Mouse (Mus musculus) bone marrow, adult 2 months (tissue): ENCODE data around the gene B830017H08Rik. TPM values are rescaled to one million over a fixed set of nuclear protein-coding genes. Genes with fewer than 3 reads are reported as not detected.
A peak's percentile ranks its signal among the peaks of the same experiment; 100 is the strongest.

ENCODE experiments used
- H3K27ac ChIP-seq: fragments of 200-500 bp; 2 replicates; pipeline ENCODE4 v1.5.1; 2012; ENCODE audit warnings: low read depth, mild to moderate bottlenecking, control low read depth, inconsistent platforms, low read length; ENCODE audit not compliant: control insufficient read depth, poor library complexity, insufficient read depth
- H3K4me1 ChIP-seq: fragments of 200-500 bp; 2 replicates; pipeline ENCODE4 v1.6.1; 2011; ENCODE audit warnings: low read length; ENCODE audit not compliant: control insufficient read depth, insufficient read depth
- H3K4me3 ChIP-seq: fragments of 200-500 bp; replicated peaks from 2 replicates; pipeline ENCODE3; 2011; ENCODE audit warnings: mild to moderate bottlenecking, low read depth, low read length, control low read depth; ENCODE audit not compliant: control insufficient read depth
- CTCF ChIP-seq: fragments of 200-500 bp; IDR thresholded peaks from 2 replicates; pipeline ENCODE4 v1.5.1; 2011; ENCODE audit warnings: low read length, control low read depth; ENCODE audit not compliant: control insufficient read depth, insufficient read depth
- POLR2A ChIP-seq: fragments of 200-500 bp; IDR thresholded peaks from 2 replicates; pipeline ENCODE4 v1.6.1; 2011; ENCODE audit warnings: low read depth, mild to moderate bottlenecking, control low read depth, low read length, borderline replicate concordance; ENCODE audit not compliant: control insufficient read depth
- WGBS: fragments of 180-500 bp; shearing (Covaris S2); methylation state at CpG from one replicate; pipeline ENCODE4 v1.1.7; 2018; 5-methylcytosine and 5-hydroxymethylcytosine counted together
- polyA plus RNA-seq: library from polyadenylated mRNA; stranded (reverse); fragments of >200 nt; gene quantifications from 2 replicates; pipeline ENCODE4 v1.2.4, GENCODE M21; 2011; ENCODE audit warnings: low replicate concordance; ENCODE audit not compliant: missing spikeins, insufficient read depth, insufficient read length

B830017H08Rik gene
- polyA plus RNA-seq, 1 experiment, result not detected

- Histone ChIP-seq H3K27ac (no peak overlapping the region), H3K4me1 (no peaks in the 10 kb centered on the region), H3K4me3 (no peak overlapping the region)
- 78% methylated on average over 8 of the region's 8 CpGs for WGBS
- TF ChIP-seq CTCF (no peak), POLR2A (no peak)
These were observed 16.4 kb upstream of the B830017H08Rik start for GRCm38 (mm10) chr16:17816528-17816927.

- TF ChIP-seq POLR2A (no peak), CTCF (no peak)
- Histone ChIP-seq H3K4me1 (no peaks in the 10 kb centered on the region), H3K27ac (no peak overlapping the region), H3K4me3 (no peak overlapping the region)
- 76% methylated on average over 2 of the region's 2 CpGs for WGBS
These were observed 6.4 kb upstream of the B830017H08Rik start for GRCm38 (mm10) chr16:17826500-17826899.

GRCm38 (mm10) chr16:17828229-17828628 lies 4.7 kb upstream of the B830017H08Rik start:
- H3K4me1 ChIP-seq, result no peaks in the 10 kb centered on the region
- no peak for TF ChIP-seq POLR2A
- no peak for TF ChIP-seq CTCF
- 51% methylated on average over 2 of the region's 2 CpGs for WGBS

GRCm38 (mm10) chr16:17828867-17829266 lies 4.1 kb upstream of the B830017H08Rik start:
- WGBS, result 78% methylated on average over 3 of the region's 3 CpGs

More at GRCm38 (mm10) chr16:17828229-17828628, 4.7 kb upstream of the B830017H08Rik start:
- H3K4me3 ChIP-seq, result no peak overlapping the region
- H3K27ac ChIP-seq, result no peak overlapping the region

GRCm38 (mm10) chr16:17830385-17831178 lies 2.3 kb upstream of the B830017H08Rik start:
- H3K27ac ChIP-seq, result no peak overlapping the region
- no peak for TF ChIP-seq POLR2A
- no peak for TF ChIP-seq CTCF
- no peaks in the 10 kb centered on the region for H3K4me1 ChIP-seq
- 73% methylated on average over 10 of the region's 10 CpGs for WGBS
- no peak overlapping the region for H3K4me3 ChIP-seq

More at GRCm38 (mm10) chr16:17828867-17829266, 4.1 kb upstream of the B830017H08Rik start:
- Histone ChIP-seq H3K4me3 (no peak overlapping the region), H3K4me1 (no peaks in the 10 kb centered on the region), H3K27ac (no peak overlapping the region)
- TF ChIP-seq POLR2A, result no peak
- no peak for TF ChIP-seq CTCF

GRCm38 (mm10) chr16:17831781-17832180 lies 1.1 kb upstream of the B830017H08Rik start:
- Histone ChIP-seq H3K4me3 (no peak overlapping the region), H3K4me1 (no peaks in the 10 kb centered on the region), H3K27ac (no peak overlapping the region)
- WGBS, result 17% methylated on average over 11 of the region's 11 CpGs
- 0 out of 2 replicates have a peak, but pooled peaks have one; percentile 5 for TF ChIP-seq CTCF
- no peak for TF ChIP-seq POLR2A

GRCm38 (mm10) chr16:17833321-17833680 lies 380 bp downstream of the B830017H08Rik start:
- Histone ChIP-seq H3K27ac (no peak overlapping the region), H3K4me1 (no peaks in the 10 kb centered on the region), H3K4me3 (no peak overlapping the region)
- TF ChIP-seq POLR2A (no peak), CTCF (no peak)
- under 1% methylated on average over 36 of the region's 37 CpGs for WGBS

- WGBS, result 4% methylated on average over 103 of the region's 103 CpGs
- Histone ChIP-seq H3K4me3 (no peak overlapping the region), H3K27ac (no peak overlapping the region), H3K4me1 (no peaks in the 10 kb centered on the region)
- TF ChIP-seq POLR2A, result no peak
- TF ChIP-seq CTCF, result no peak
These were observed 919 bp downstream of the B830017H08Rik start for GRCm38 (mm10) chr16:17833681-17834399.

GRCm38 (mm10) chr16:17834543-17834942 lies 1.6 kb downstream of the B830017H08Rik start:
- TF ChIP-seq POLR2A (no peak), CTCF (no peak)
- H3K4me1 ChIP-seq, result no peaks in the 10 kb centered on the region
- no peak overlapping the region for H3K4me3 ChIP-seq
- WGBS, result 40% methylated on average over 7 of the region's 7 CpGs
- H3K27ac ChIP-seq, result no peak overlapping the region
